Mouse (Mus musculus) lung, embryonic 15.5 days (tissue): ENCODE measurements around the gene Imp4. TPM values are rescaled to one million over a fixed set of nuclear protein-coding genes. Genes with fewer than 3 reads are reported as not detected.

ENCODE experiments used
- ATAC-seq: fragments of 200-750 bp; cut with Nextera tagmentation; 2 replicates; pipeline ENCODE4 v1.8.0; 2017; ENCODE audit warnings: moderate number of reproducible peaks, borderline replicate concordance; ENCODE audit not compliant: low FRiP score, low TSS enrichment; ENCODE audit errors: extremely low read depth
- H3K27ac ChIP-seq: fragments of 300-500 bp; sonication (generic); 2 replicates; pipeline ENCODE4 v1.5.1; 2015; ENCODE audit warnings: moderate library complexity, mild to moderate bottlenecking, inconsistent platforms
- H3K27me3 ChIP-seq: fragments of 300-500 bp; sonication (generic); 2 replicates; pipeline ENCODE4 v1.6.1; 2015; ENCODE audit warnings: inconsistent platforms
- H3K36me3 ChIP-seq: fragments of 300-500 bp; sonication (generic); 2 replicates; pipeline ENCODE4 v1.6.1; 2015; ENCODE audit warnings: inconsistent platforms
- H3K4me1 ChIP-seq: fragments of 300-500 bp; sonication (generic); 2 replicates; pipeline ENCODE4 v1.6.1; 2015; ENCODE audit warnings: inconsistent platforms
- H3K4me2 ChIP-seq: fragments of 300-500 bp; sonication (generic); 2 replicates; pipeline ENCODE4 v1.6.1; 2015; ENCODE audit warnings: inconsistent platforms, mild to moderate bottlenecking, moderate library complexity
- H3K4me3 ChIP-seq: fragments of 300-500 bp; sonication (generic); 2 replicates; pipeline ENCODE4 v1.5.1; 2015; ENCODE audit warnings: mild to moderate bottlenecking, inconsistent platforms
- H3K9ac ChIP-seq: fragments of 300-500 bp; sonication (generic); 2 replicates; pipeline ENCODE4 v1.6.1; 2015; ENCODE audit warnings: inconsistent platforms
- H3K9me3 ChIP-seq: fragments of 300-500 bp; sonication (generic); 2 replicates; pipeline ENCODE4 v1.6.1; 2016; ENCODE audit warnings: inconsistent platforms
- WGBS: fragments of 180-500 bp; shearing (Covaris S2); methylation state at CpG from one replicate; pipeline ENCODE4 v1.1.7; 2015; 5-methylcytosine and 5-hydroxymethylcytosine counted together
- microRNA-seq: library from miRNA; unstranded; fragments of <30 nt; microRNA quantifications from one replicate; pipeline ENCODE4, GENCODE M21; 2016
- polyA plus RNA-seq: library from polyadenylated mRNA; unstranded; fragments of >200 nt; fragmentation: Nextera tagmentation; extraction: Ambion mirVana; gene quantifications from 2 replicates; pipeline ENCODE4 v1.2.1, GENCODE M21; 2015

Imp4 gene
- polyA plus RNA-seq, 1 experiment from 2014 or later = 80.1 TPM

- Histone ChIP-seq H3K27ac (no peak overlapping the region), H3K4me3 (no peak overlapping the region), H3K4me1 (peaks cover 4% of the 10 kb centered on the region), H3K9ac (no peak overlapping the region), H3K4me2 (no peak overlapping the region), H3K9me3 (no peaks in the 10 kb centered on the region), H3K27me3 (no peaks in the 10 kb centered on the region), H3K36me3 (no peaks in the 10 kb centered on the region)
- WGBS = 87% methylated on average over 3 of the region's 3 CpGs
- ATAC-seq = no peak
These were observed 47.7 kb downstream of the Imp4 start for GRCm38 (mm10) chr1:34487383-34487782.

- ATAC-seq = no peak
- WGBS = 78% methylated on average over 6 of the region's 6 CpGs
- H3K9ac ChIP-seq = no peak overlapping the region
These were observed 50.3 kb downstream of the Imp4 start for GRCm38 (mm10) chr1:34489852-34490541.

GRCm38 (mm10) chr1:34491480-34491879 is 51.8 kb downstream of the Imp4 start:
- Histone ChIP-seq H3K27me3 (no peaks in the 10 kb centered on the region), H3K9ac (no peak overlapping the region), H3K9me3 (no peaks in the 10 kb centered on the region), H3K4me2 (no peak overlapping the region), H3K27ac (no peak overlapping the region), H3K4me3 (no peak overlapping the region), H3K4me1 (no peaks in the 10 kb centered on the region), H3K36me3 (no peaks in the 10 kb centered on the region)
- ATAC-seq = no peak
- 77% methylated on average over 4 of the region's 4 CpGs for WGBS

More at GRCm38 (mm10) chr1:34489852-34490541, 50.3 kb downstream of the Imp4 start:
- H3K4me2 ChIP-seq = no peak overlapping the region
- H3K36me3 ChIP-seq = no peaks in the 10 kb centered on the region
- no peak overlapping the region for H3K4me3 ChIP-seq
- H3K27ac ChIP-seq = no peak overlapping the region
- H3K27me3 ChIP-seq = no peaks in the 10 kb centered on the region
- H3K4me1 ChIP-seq = peaks cover 4% of the 10 kb centered on the region
- no peaks in the 10 kb centered on the region for H3K9me3 ChIP-seq

Small RNA genes lying within 50 kb of the gene (microRNA-seq; reads per million reads assigned to microRNA genes)
- gene Mir5103 = 3.0 reads per million, percentile 12 among the genes with 10 or more reads in this experiment

Other genes starting within 250 kb of the Imp4 start
- gene Ccdc115, start 179 bp upstream of the Imp4 start, polyA plus RNA-seq = 54.2 and 55.2 TPM in 2 replicates
- gene Ptpn18, start 19.9 kb downstream of the Imp4 start, polyA plus RNA-seq = 41.4 and 44.0 TPM in 2 replicates
- not detected in 2 replicates for gene Prss39, start 58.6 kb downstream of the Imp4 start, polyA plus RNA-seq
- 0.41 TPM in 1 of 2 replicates, not detected in the other for gene Cfc1, start 95.8 kb downstream of the Imp4 start, polyA plus RNA-seq
- not detected in 2 replicates for gene Prss40, start 121.1 kb downstream of the Imp4 start, polyA plus RNA-seq
- 0.09 and 0.11 TPM in 2 replicates for gene Amer3, start 139.8 kb downstream of the Imp4 start, polyA plus RNA-seq